Mouse (Mus musculus): Measurements from ENCODE around the gene Slc9a8. TPM values are rescaled to one million over a fixed set of nuclear protein-coding genes. Genes with fewer than 3 reads are reported as not detected.

Slc9a8 gene
- polyA plus RNA-seq, 1 experiment, result 41.7 TPM

- TF ChIP-seq CTCF (IDR thresholded peaks at IDR 0.05; ENCODE audit: insufficient read depth, low read length) (no peak), POLR2A (IDR thresholded peaks at IDR 0.05; ENCODE audit: borderline replicate concordance, extremely low read depth, low read depth, low read length) (no peak)
- Histone ChIP-seq H3K4me3 (replicated peaks; ENCODE audit: extremely low read depth, low read depth, low read length) (no peak overlapping the region), H3K4me1 (ENCODE audit: control insufficient read depth, insufficient read depth, low read length) (no peaks in the 10 kb centered on the region)
- 83% methylated on average over 6 of the region's 6 CpGs for WGBS
- no peak for DNase-seq
Observed at GRCm38 (mm10) chr2:167471585-167471984, 50.1 kb downstream of the Slc9a8 start.

- 85% methylated on average over 6 of the region's 6 CpGs for WGBS
- TF ChIP-seq POLR2A (IDR thresholded peaks at IDR 0.05; ENCODE audit: borderline replicate concordance, extremely low read depth, low read depth, low read length) (no peak), CTCF (IDR thresholded peaks at IDR 0.05; ENCODE audit: insufficient read depth, low read length) (no peak)
- Histone ChIP-seq H3K4me3 (replicated peaks; ENCODE audit: extremely low read depth, low read depth, low read length) (no peak overlapping the region), H3K4me1 (ENCODE audit: control insufficient read depth, insufficient read depth, low read length) (no peaks in the 10 kb centered on the region)
- no peak for DNase-seq
Observed at GRCm38 (mm10) chr2:167474218-167474617, 52.7 kb downstream of the Slc9a8 start.

GRCm38 (mm10) chr2:167475596-167475995 lies 54.1 kb downstream of the Slc9a8 start:
- TF ChIP-seq POLR2A (IDR thresholded peaks at IDR 0.05; ENCODE audit: borderline replicate concordance, extremely low read depth, low read depth, low read length) (no peak), CTCF (IDR thresholded peaks at IDR 0.05; ENCODE audit: insufficient read depth, low read length) (no peak)
- no peak for DNase-seq
- H3K4me3 ChIP-seq (replicated peaks; ENCODE audit: extremely low read depth, low read depth, low read length), result no peak overlapping the region
- WGBS, result 84% methylated on average over 5 of the region's 5 CpGs
- no peaks in the 10 kb centered on the region for H3K4me1 ChIP-seq (ENCODE audit: control insufficient read depth, insufficient read depth, low read length)

- no peak for DNase-seq
- Histone ChIP-seq H3K4me3 (replicated peaks; ENCODE audit: extremely low read depth, low read depth, low read length) (no peak overlapping the region), H3K4me1 (ENCODE audit: control insufficient read depth, insufficient read depth, low read length) (no peaks in the 10 kb centered on the region)
- TF ChIP-seq CTCF (IDR thresholded peaks at IDR 0.05; ENCODE audit: insufficient read depth, low read length), result no peak
- no peak for TF ChIP-seq POLR2A (IDR thresholded peaks at IDR 0.05; ENCODE audit: borderline replicate concordance, extremely low read depth, low read depth, low read length)
- 23% methylated on average over 7 of the region's 7 CpGs for WGBS
Observed at GRCm38 (mm10) chr2:167476200-167476688, 54.7 kb downstream of the Slc9a8 start.

GRCm38 (mm10) chr2:167476762-167477161 lies 55.2 kb downstream of the Slc9a8 start:
- WGBS, result 52% methylated on average over 4 of the region's 4 CpGs
- no peak for DNase-seq
- no peaks in the 10 kb centered on the region for H3K4me1 ChIP-seq (ENCODE audit: control insufficient read depth, insufficient read depth, low read length)
- no peak overlapping the region for H3K4me3 ChIP-seq (replicated peaks; ENCODE audit: extremely low read depth, low read depth, low read length)
- TF ChIP-seq POLR2A (IDR thresholded peaks at IDR 0.05; ENCODE audit: borderline replicate concordance, extremely low read depth, low read depth, low read length) (no peak), CTCF (IDR thresholded peaks at IDR 0.05; ENCODE audit: insufficient read depth, low read length) (no peak)

- WGBS, result 46% methylated on average over 2 of the region's 2 CpGs
- no peak for DNase-seq
- TF ChIP-seq POLR2A (IDR thresholded peaks at IDR 0.05; ENCODE audit: borderline replicate concordance, extremely low read depth, low read depth, low read length) (no peak), CTCF (IDR thresholded peaks at IDR 0.05; ENCODE audit: insufficient read depth, low read length) (no peak)
- no peak overlapping the region for H3K4me3 ChIP-seq (replicated peaks; ENCODE audit: extremely low read depth, low read depth, low read length)
- no peaks in the 10 kb centered on the region for H3K4me1 ChIP-seq (ENCODE audit: control insufficient read depth, insufficient read depth, low read length)
Observed at GRCm38 (mm10) chr2:167478128-167478527, 56.6 kb downstream of the Slc9a8 start.

GRCm38 (mm10) chr2:167479501-167479900 lies 58.0 kb downstream of the Slc9a8 start:
- Histone ChIP-seq H3K4me1 (ENCODE audit: control insufficient read depth, insufficient read depth, low read length) (no peaks in the 10 kb centered on the region), H3K4me3 (replicated peaks; ENCODE audit: extremely low read depth, low read depth, low read length) (no peak overlapping the region)
- TF ChIP-seq CTCF (IDR thresholded peaks at IDR 0.05; ENCODE audit: insufficient read depth, low read length), result no peak
- TF ChIP-seq POLR2A (IDR thresholded peaks at IDR 0.05; ENCODE audit: borderline replicate concordance, extremely low read depth, low read depth, low read length), result no peak
- no peak for DNase-seq
- WGBS, result 90% methylated on average over 1 of the region's 1 CpGs

DNA sequence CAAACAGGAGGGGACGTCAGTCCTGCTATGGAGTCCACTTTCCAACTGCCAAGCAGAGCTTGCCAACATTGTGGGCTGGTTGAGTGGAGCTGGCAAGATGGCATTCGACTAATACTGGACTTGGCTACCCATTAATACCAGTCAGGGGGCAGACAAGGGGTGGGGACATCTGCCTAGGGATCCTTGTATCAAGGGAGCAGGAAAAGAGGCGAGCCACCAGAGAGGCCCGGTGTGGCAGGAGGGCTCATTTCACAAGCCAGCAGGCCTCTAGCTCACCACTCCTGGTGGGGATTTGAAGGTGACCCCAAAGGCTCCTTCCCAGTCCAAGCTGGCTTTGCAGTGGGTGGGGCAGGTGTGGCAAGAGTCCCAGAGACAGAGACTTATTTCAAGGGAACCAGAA lies 61.2 kb downstream of the Slc9a8 start:
- no peak for DNase-seq
- TF ChIP-seq CTCF (IDR thresholded peaks at IDR 0.05; ENCODE audit: insufficient read depth, low read length) (no peak), POLR2A (IDR thresholded peaks at IDR 0.05; ENCODE audit: borderline replicate concordance, extremely low read depth, low read depth, low read length) (no peak)
- Histone ChIP-seq H3K4me3 (replicated peaks; ENCODE audit: extremely low read depth, low read depth, low read length) (no peak overlapping the region), H3K4me1 (ENCODE audit: control insufficient read depth, insufficient read depth, low read length) (peaks cover 11% of the 10 kb centered on the region)
- 85% methylated on average over 4 of the region's 4 CpGs for WGBS

DNA sequence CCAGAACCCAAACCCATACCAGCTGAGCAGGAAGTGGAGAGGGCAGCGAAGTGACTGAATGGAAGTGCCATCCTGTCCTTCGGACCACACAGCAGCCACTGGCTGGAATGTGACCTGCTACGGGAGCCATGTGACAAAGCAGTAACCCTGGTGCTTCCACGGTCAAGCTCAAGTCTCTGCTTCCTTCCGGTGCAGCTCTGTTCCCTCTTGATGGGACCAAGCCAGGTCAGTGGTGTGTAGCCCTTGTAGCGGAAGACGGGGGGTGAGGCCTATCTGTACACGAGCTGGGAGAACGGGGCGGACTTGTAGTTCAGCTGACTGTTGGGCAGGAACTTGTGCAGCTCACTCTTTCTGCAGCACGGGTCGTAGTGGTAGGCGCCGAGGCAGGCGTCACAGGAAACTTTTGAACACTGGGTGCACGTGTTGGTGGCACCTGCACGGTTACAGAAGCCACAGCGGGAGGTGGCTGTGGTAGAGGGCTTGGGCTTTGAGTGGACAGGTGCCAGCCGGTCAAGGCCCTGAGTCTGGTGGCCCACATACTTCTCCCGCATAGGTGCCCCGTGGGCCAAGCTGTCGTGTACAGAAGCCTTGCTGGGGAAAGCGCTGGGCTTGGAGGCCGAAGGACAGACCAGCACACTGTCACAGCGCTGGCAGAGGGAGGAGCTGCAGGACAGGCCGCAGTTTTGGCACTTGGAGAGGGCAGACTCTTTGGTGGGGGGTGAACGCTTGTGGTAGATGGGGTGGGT lies 61.7 kb downstream of the Slc9a8 start:
- DNase-seq, result no peak
- 88% methylated on average over 27 of the region's 27 CpGs for WGBS
- peaks cover 11% of the 10 kb centered on the region for H3K4me1 ChIP-seq (ENCODE audit: control insufficient read depth, insufficient read depth, low read length)
- TF ChIP-seq POLR2A (IDR thresholded peaks at IDR 0.05; ENCODE audit: borderline replicate concordance, extremely low read depth, low read depth, low read length) (no peak), CTCF (IDR thresholded peaks at IDR 0.05; ENCODE audit: insufficient read depth, low read length) (no peak)
- no peak overlapping the region for H3K4me3 ChIP-seq (replicated peaks; ENCODE audit: extremely low read depth, low read depth, low read length)

GRCm38 (mm10) chr2:167483827-167484410 lies 62.4 kb downstream of the Slc9a8 start:
- TF ChIP-seq CTCF (IDR thresholded peaks at IDR 0.05; ENCODE audit: insufficient read depth, low read length) (no peak), POLR2A (IDR thresholded peaks at IDR 0.05; ENCODE audit: borderline replicate concordance, extremely low read depth, low read depth, low read length) (no peak)
- H3K4me3 ChIP-seq (replicated peaks; ENCODE audit: extremely low read depth, low read depth, low read length), result no peak overlapping the region
- WGBS, result 92% methylated on average over 24 of the region's 24 CpGs
- no peak for DNase-seq
- H3K4me1 ChIP-seq (ENCODE audit: control insufficient read depth, insufficient read depth, low read length), result peaks cover 11% of the 10 kb centered on the region

Data from lung, adult 2 months (tissue).